Mouse (Mus musculus): ENCODE measurements at regions not wholly inside any gene's neighbourhood (a gene's known extent, or its start where the extent isn't known, plus 50 kb on each side); places are given as distances from the start of the nearest gene placed in this dataset.
A peak's percentile ranks its signal among the peaks of the same experiment; 100 is the strongest.

- Histone ChIP-seq H3K4me3 (replicated peaks) (no peak overlapping the region), H3K9me3 (ENCODE audit: control insufficient read depth, low read length) (peaks cover 9% of the 10 kb centered on the region; the same call in 1 of the 2 replicates), H3K27me3 (ENCODE audit: control insufficient read depth) (no peaks in the 10 kb centered on the region), H3K36me3 (ENCODE audit: control insufficient read depth) (no peaks in the 10 kb centered on the region), H3K4me1 (ENCODE audit: control insufficient read depth) (no peaks in the 10 kb centered on the region)
- TF ChIP-seq TAL1 (IDR thresholded peaks at IDR 0.05; ENCODE audit: low read length) (no peak), GATA1 (IDR thresholded peaks at IDR 0.05; ENCODE audit: low read length) (no peak)
Measured at GRCm38 (mm10) chr13:56350705-56351400, 54.5 kb upstream of the Cxcl14 start.

DNA sequence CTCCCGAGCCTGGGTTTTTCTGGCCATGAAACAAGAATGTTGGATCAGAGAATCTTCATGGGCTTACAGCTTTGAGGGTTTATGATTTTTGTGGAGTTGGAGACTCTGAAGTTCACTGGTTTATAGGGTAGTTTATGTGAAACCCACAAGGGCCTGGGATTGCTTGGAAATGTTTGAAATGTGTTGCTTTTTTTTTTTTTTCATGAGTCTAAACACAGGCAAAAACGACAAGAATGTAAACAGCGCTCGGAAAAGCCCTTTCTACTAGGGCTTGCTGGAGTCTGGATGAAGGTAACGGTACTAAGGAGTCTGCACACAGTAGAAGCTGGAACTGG lies 55.0 kb upstream of the Cxcl14 start:
- TF ChIP-seq TAL1 (IDR thresholded peaks at IDR 0.05; ENCODE audit: low read length) (no peak), GATA1 (IDR thresholded peaks at IDR 0.05; ENCODE audit: low read length) (no peak)
- Histone ChIP-seq H3K9me3 (ENCODE audit: control insufficient read depth, low read length) (peaks cover 9% of the 10 kb centered on the region; the same call in 1 of the 2 replicates), H3K36me3 (ENCODE audit: control insufficient read depth) (no peaks in the 10 kb centered on the region)

DNA sequence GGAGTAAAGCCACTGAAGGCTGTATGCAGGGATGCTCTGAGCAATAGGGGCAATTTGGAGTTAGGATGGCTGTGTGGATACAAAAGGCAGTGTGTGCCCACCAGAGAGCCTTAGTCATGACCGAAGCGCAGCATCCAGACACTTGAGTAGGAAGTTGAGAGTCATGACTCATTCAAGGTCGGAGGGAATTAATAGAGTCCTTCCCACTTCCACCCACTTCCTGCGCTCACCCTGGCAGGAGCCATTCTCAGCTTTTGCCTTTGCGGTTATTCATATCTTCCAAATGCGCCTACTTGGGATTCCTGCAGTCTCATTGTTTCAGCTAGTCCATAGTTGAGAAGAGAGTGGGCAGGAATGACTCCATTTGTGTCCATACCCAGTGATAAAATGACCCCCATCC lies 56.1 kb upstream of the Cxcl14 start:
- no peak for TF ChIP-seq GATA1 (IDR thresholded peaks at IDR 0.05; ENCODE audit: low read length)
- TF ChIP-seq TAL1 (IDR thresholded peaks at IDR 0.05; ENCODE audit: low read length), result no peak
- H3K4me3 ChIP-seq (replicated peaks), result no peak overlapping the region
- H3K9me3 ChIP-seq (ENCODE audit: control insufficient read depth, low read length), result peaks cover 9% of the 10 kb centered on the region; the same call in 1 of the 2 replicates
- no peaks in the 10 kb centered on the region for H3K27me3 ChIP-seq (ENCODE audit: control insufficient read depth)
- no peaks in the 10 kb centered on the region for H3K36me3 ChIP-seq (ENCODE audit: control insufficient read depth)
- H3K4me1 ChIP-seq (ENCODE audit: control insufficient read depth), result peaks cover 6% of the 10 kb centered on the region

More for the DNA sequence above, 55.0 kb upstream of the Cxcl14 start:
- Histone ChIP-seq H3K27me3 (ENCODE audit: control insufficient read depth) (no peaks in the 10 kb centered on the region), H3K4me1 (ENCODE audit: control insufficient read depth) (no peaks in the 10 kb centered on the region), H3K4me3 (replicated peaks) (no peak overlapping the region)

GRCm38 (mm10) chr13:56352839-56353605 lies 56.7 kb upstream of the Cxcl14 start:
- TF ChIP-seq TAL1 (IDR thresholded peaks at IDR 0.05; ENCODE audit: low read length), result no peak
- TF ChIP-seq GATA1 (IDR thresholded peaks at IDR 0.05; ENCODE audit: low read length), result no peak
- H3K9me3 ChIP-seq (ENCODE audit: control insufficient read depth, low read length), result peaks cover 9% of the 10 kb centered on the region; the same call in 1 of the 2 replicates

GRCm38 (mm10) chr13:56353921-56354320 lies 57.6 kb upstream of the Cxcl14 start:
- peaks cover 14% of the 10 kb centered on the region for H3K4me1 ChIP-seq (ENCODE audit: control insufficient read depth)
- no peaks in the 10 kb centered on the region for H3K36me3 ChIP-seq (ENCODE audit: control insufficient read depth)
- no peak overlapping the region for H3K4me3 ChIP-seq (replicated peaks)
- no peak for TF ChIP-seq TAL1 (IDR thresholded peaks at IDR 0.05; ENCODE audit: low read length)
- no peak for TF ChIP-seq GATA1 (IDR thresholded peaks at IDR 0.05; ENCODE audit: low read length)
- peaks cover 11% of the 10 kb centered on the region; the same call in 1 of the 2 replicates for H3K9me3 ChIP-seq (ENCODE audit: control insufficient read depth, low read length)
- H3K27me3 ChIP-seq (ENCODE audit: control insufficient read depth), result no peaks in the 10 kb centered on the region

More at GRCm38 (mm10) chr13:56352839-56353605, 56.7 kb upstream of the Cxcl14 start:
- Histone ChIP-seq H3K4me3 (replicated peaks) (no peak overlapping the region), H3K36me3 (ENCODE audit: control insufficient read depth) (no peaks in the 10 kb centered on the region), H3K4me1 (ENCODE audit: control insufficient read depth) (peaks cover 10% of the 10 kb centered on the region), H3K27me3 (ENCODE audit: control insufficient read depth) (no peaks in the 10 kb centered on the region)

DNA sequence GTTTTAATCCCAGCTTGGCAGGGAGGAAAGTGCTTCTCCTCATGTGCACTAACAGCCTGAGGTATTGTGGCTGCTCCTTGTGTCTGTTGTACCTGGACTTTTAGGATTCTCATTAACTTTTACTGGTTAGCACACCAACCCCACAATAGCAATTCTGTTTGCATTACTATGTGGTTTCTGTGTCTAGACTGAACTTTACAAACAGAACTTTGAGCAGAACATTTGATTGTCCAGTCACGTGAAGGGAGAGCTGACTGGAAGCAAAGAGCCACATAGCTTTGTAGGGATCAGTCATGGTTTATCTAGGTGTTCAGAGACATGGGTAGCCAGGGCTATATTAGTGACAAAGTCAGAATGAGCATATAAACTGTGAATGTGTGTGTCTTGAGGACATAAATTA lies 58.3 kb upstream of the Cxcl14 start:
- H3K9me3 ChIP-seq (ENCODE audit: control insufficient read depth, low read length), result peaks cover 11% of the 10 kb centered on the region; the same call in 1 of the 2 replicates
- no peak for TF ChIP-seq TAL1 (IDR thresholded peaks at IDR 0.05; ENCODE audit: low read length)
- no peak for TF ChIP-seq GATA1 (IDR thresholded peaks at IDR 0.05; ENCODE audit: low read length)

DNA sequence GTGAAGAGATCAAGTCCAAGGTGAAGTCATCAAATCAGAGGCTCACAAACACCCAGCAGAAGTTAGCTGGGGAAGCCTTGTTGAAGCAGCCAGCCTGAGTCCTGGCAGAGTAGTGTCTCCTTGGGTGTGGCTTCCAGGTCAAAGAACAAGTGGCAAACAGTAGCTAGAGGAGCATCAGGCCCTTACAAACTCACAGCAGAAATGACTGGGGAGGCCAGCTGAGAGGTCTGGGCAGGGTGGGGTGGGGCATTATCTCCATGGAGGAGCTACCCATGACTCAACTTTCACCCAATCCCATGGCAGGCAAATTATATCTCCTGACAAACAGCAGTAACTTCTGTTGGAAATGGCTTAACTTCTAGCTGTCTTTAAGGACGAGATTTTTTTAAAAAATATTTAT lies 60.6 kb upstream of the Cxcl14 start:
- peak overlapping the region; percentile 27 for H3K4me3 ChIP-seq (replicated peaks)
- H3K36me3 ChIP-seq (ENCODE audit: control insufficient read depth), result no peaks in the 10 kb centered on the region
- peaks cover 11% of the 10 kb centered on the region; the same call in 1 of the 2 replicates for H3K9me3 ChIP-seq (ENCODE audit: control insufficient read depth, low read length)
- H3K27me3 ChIP-seq (ENCODE audit: control insufficient read depth), result no peaks in the 10 kb centered on the region
- TF ChIP-seq GATA1 (IDR thresholded peaks at IDR 0.05; ENCODE audit: low read length) (no peak), TAL1 (IDR thresholded peaks at IDR 0.05; ENCODE audit: low read length) (no peak)
- peaks cover 14% of the 10 kb centered on the region for H3K4me1 ChIP-seq (ENCODE audit: control insufficient read depth)

More for the DNA sequence above, 58.3 kb upstream of the Cxcl14 start:
- Histone ChIP-seq H3K27me3 (ENCODE audit: control insufficient read depth) (no peaks in the 10 kb centered on the region), H3K4me3 (replicated peaks) (no peak overlapping the region), H3K36me3 (ENCODE audit: control insufficient read depth) (no peaks in the 10 kb centered on the region), H3K4me1 (ENCODE audit: control insufficient read depth) (peaks cover 14% of the 10 kb centered on the region)

DNA sequence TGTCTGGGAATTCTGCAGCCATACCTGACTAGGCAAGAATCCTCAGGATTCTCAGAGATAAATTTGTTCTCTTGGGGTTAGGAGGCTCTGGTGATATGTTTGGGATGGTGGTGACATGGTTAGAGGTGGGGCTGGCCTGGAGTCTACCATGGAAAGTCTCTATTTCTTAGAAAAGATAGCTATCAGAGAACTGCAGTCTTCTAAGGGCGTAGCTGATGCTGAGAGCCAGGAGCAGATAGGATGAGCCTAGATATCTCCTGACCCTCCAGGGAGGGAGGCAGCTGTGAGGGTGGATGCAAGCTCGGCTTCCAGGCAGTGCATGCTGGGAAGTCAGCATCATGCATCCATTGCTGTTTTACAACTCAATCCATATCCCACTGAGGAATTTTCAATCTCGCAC lies 61.6 kb upstream of the Cxcl14 start:
- no peak overlapping the region for H3K4me3 ChIP-seq (replicated peaks)
- TF ChIP-seq TAL1 (IDR thresholded peaks at IDR 0.05; ENCODE audit: low read length) (no peak), GATA1 (IDR thresholded peaks at IDR 0.05; ENCODE audit: low read length) (no peak)
- no peaks in the 10 kb centered on the region for H3K36me3 ChIP-seq (ENCODE audit: control insufficient read depth)
- H3K4me1 ChIP-seq (ENCODE audit: control insufficient read depth), result peaks cover 14% of the 10 kb centered on the region
- H3K27me3 ChIP-seq (ENCODE audit: control insufficient read depth), result no peaks in the 10 kb centered on the region
- H3K9me3 ChIP-seq (ENCODE audit: control insufficient read depth, low read length), result peaks cover 9% of the 10 kb centered on the region; the same call in 1 of the 2 replicates

DNA sequence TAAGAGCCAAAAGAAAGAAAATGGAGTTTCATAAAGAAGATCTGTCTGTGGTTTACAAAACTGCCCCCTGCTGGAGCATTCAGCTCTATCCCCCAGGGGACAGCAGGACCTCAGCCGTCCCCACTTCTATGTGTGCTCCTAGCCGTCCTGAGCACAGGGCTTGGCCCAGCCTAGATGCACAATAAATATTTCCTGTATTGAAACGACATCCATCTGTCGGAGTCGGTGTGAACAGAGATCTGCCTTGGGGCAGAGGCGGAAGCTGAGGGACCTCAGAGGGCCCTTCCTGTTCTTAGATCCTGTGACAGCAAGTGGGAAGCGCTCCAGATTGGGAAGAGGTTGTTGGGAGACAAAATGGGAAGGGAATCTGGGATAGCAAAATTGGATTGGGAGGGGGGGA lies 62.5 kb upstream of the Cxcl14 start:
- H3K27me3 ChIP-seq (ENCODE audit: control insufficient read depth), result no peaks in the 10 kb centered on the region
- peaks cover 14% of the 10 kb centered on the region for H3K4me1 ChIP-seq (ENCODE audit: control insufficient read depth)
- H3K4me3 ChIP-seq (replicated peaks), result no peak overlapping the region
- H3K36me3 ChIP-seq (ENCODE audit: control insufficient read depth), result no peaks in the 10 kb centered on the region
- H3K9me3 ChIP-seq (ENCODE audit: control insufficient read depth, low read length), result peaks cover 4% of the 10 kb centered on the region; the same call in 1 of the 2 replicates
- TF ChIP-seq GATA1 (IDR thresholded peaks at IDR 0.05; ENCODE audit: low read length), result no peak
- TF ChIP-seq TAL1 (IDR thresholded peaks at IDR 0.05; ENCODE audit: low read length), result no peak

Data from erythroblast, embryonic 14.5 days (primary cell).